Comparison of ENCODE assay signal across 13 mouse cellular contexts in genomic region chr6:100500060-100500459, GRCm38 (mm10).
"Had no signal": no experiment of that assay in that cellular context is flagged by ENCODE, and none has a peak within 500 bp of the region (broad histone marks: within the 10 kb centered on the region; RNA-seq: fewer than 3 reads in every experiment).

No protein-coding gene starts in this region.

- H3K27ac ChIP-seq: limb, embryonic 13.5 days; liver, embryonic 14.5 days; midbrain, embryonic 12.5 days; stomach, postnatal 0 days had no signal

- H3K9ac ChIP-seq: limb, embryonic 13.5 days; liver, embryonic 14.5 days; midbrain, embryonic 12.5 days had no signal

- H3K4me2 ChIP-seq: limb, embryonic 13.5 days; midbrain, embryonic 12.5 days had no signal

- DNase-seq: kidney, adult 11 months; left cerebral cortex, postnatal 4 days; lung, adult 18-20 months; right cerebral cortex, adult 18-20 months; right cerebral cortex, postnatal 25 days; thymus, adult 2 months; thymus, postnatal 25 days had no signal

- H3K4me3 ChIP-seq: limb, embryonic 13.5 days; midbrain, embryonic 12.5 days; myocyte had no signal

- H3K36me3 ChIP-seq: limb, embryonic 13.5 days; midbrain, embryonic 12.5 days had no signal

- ATAC-seq: inflammation-experienced regulatory T-cells, adult 6 months had no signal

- H3K9me3 ChIP-seq: limb, embryonic 13.5 days; midbrain, embryonic 12.5 days had no signal
